Mouse (Mus musculus) mesoderm, embryonic 11.5 days (tissue): ENCODE data around the gene Trabd.

Experiments used
- DNase-seq: peaks from one replicate; pipeline ENCODE4 v3.0.0-alpha.2; 2012; ENCODE audit warnings: low read depth, low spot score

The Trabd gene

DNA sequence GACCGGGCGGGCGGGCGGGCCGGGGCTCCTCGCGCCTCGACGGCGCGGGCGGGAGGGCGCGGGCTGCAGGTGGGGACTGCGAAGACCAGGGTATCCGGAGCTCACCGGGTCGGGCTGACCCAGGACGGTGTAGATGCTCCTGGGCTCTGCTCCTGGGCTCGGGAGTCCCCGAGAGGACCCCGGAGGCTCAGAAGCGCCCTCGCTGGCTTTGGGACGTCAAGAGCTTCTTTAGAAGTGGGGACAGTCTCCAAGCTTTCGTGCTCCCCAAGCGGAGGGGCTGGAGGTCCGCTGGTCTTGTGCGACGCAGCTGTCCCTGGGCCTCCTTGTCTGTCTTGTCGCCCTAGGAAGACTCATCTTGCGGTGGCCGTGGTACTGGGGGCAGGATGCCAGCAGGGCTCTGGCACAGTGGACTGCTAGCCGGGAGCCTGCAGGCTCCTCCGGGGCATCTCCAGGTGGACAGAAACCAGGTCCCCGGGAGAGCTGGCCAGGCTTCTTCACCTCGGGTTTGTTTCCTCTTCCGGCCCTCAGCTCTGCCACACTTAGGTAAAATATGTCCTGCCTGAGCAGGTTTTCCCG lies 1.3 kb downstream of the Trabd start:
- peak; percentile 30 for DNase-seq

DNA sequence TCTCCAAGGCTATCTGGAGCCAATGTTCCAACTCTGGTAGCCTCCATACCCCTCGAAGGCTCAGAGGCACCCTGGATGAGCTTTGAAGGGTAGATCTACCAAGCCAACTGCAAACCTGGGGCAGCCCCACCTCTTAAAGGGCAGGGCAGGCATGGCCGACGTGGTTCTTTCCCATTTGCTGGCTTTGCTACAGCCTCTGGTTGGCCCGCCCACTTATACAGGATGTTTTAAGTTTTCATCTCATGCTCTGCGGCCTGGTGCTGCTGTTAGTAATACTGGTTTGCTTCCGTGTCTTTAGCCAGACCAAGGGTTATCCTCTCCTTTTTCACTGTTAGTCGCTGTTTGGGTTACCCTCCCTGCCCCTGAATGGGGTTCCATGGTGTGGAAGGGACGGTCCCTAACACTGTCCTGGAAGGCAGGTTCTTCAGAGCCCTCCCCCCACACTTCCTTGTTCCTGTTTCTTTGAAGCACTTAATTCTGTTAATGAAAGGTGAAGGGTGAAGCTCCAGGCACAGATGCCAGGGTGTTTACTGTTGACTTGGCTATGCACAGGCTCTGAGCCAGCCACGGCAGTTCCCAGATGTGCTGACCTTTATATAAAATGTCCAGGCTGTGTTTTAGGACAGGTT lies 3.4 kb downstream of the Trabd start:
- DNase-seq: no peak

DNA sequence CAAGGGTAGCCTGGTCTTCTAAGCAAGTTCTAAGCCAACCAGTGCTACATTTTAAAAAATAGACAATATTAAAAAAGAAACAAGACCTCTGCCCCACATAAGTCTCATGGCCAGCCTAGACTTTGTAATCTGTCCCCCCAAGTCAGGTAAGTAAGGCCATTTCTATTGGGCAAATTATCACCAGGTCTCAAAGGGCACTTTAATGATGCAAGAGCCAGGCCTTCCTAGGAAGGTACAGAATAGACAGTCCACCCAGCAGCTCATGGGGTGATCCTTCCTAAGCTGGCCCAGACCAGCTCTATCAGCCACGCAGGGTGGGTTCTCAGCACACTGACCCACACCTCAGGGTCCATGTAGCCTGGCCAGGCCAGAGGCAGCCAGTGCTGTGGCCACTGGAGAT lies 9.0 kb downstream of the Trabd start:
- no peak for DNase-seq

DNA sequence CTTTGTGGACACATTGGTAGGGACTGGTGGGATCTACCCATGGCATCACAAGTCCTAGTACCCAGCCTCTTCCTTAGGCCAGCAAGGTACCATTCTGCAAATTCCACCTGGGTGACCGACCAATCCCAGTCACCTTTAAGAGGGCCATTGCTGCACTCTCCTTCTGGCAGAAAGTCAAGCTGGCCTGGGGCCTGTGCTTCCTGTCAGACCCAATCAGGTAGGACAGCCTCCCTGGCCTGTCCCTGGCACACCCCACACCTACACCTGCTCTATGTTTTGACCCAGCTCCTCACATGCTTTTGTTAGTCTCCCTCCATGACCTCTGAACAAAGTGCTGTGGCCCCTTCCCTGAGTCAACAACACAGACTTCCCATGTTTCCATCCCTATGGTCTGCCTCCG lies 9.9 kb downstream of the Trabd start:
- no peak for DNase-seq

DNA sequence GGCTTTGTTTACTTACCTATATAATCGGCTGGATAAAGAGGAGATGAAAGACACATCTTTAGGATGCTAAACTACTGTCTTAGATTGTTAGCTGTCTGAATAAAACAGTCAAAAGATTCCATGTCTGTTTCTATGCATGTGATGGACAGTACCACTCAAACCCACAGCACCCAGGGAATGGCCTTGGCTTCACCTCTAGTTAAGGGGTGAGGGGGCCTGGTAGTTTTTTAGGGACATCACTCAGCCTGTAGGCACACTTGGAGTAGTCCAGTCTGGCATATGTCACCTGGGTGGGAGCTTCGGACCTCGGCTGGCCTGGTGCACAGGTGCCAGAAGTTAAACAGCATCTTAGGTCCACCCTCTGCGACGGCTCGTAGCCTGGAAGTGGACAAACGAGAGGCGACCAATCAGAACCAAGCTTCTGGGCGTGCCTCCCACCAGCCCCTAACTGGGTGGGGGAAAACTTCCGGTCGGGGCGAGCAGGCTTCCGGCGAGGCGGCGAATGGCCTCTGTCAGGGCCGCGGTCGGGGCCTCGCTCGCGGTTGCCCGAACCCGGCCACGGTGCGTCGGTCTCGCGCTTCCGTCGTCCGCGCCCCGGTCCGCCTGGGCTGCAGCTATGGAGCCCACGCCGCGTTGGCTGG lies 13.8 kb downstream of the Trabd start, which contains the start of gene Selenoo:
Gene Selenoo (plus strand): TSS at position 478 of the 641 bp plus-strand sequence.
- peak; percentile 92 for DNase-seq

DNA sequence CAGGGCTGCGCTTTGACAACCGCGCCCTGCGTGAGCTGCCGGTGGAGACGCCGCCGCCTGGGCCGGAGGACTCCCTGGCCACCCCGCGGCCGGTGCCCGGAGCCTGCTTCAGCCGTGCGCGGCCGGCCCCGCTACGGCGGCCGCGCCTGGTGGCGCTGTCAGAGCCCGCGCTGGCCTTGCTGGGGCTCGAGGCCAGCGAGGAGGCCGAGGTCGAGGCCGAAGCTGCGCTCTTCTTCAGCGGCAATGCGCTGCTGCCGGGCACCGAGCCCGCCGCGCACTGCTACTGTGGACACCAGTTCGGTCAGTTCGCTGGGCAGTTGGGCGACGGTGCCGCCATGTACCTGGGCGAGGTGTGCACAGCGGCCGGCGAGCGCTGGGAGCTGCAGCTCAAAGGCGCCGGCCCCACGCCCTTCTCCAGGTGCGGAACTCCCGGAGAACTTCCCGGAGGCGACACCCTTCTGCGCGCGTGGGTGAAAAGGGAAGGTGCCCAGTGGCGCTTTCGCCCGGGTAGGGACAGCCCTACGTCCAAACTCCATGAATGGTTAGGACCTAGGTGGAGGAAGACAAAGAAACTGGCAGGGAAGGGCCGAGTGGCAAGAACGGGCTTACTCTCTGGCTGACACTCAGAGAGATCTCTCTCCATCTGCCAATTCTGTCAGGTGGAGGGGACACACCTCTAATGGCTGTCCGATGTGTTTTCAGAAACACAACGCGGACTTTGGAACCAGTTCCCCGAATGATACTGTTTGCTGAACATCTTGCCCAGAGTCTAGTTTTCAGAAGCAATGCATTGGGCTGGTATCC lies 14.5 kb downstream of the Trabd start:
- DNase-seq: no peak

DNA sequence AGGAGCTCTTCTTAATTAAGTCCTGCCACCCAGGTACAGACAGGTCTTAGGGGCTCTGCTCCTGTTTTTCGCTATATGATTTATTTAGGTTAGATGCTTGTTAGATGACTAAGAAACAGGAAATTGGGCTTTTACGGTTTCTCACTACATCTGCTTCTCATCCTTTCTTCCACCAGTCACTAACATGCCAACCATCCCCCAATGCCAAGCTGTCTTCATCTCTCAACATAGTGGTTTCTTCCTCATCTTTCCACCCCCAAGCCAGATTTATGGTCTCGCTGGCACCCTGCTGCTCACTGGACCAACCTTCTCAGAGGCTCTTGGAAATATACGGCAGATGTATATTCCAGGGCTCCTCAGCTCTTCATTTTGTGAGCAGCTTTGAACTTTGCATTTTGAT lies 15.7 kb downstream of the Trabd start:
- DNase-seq: no peak

DNA sequence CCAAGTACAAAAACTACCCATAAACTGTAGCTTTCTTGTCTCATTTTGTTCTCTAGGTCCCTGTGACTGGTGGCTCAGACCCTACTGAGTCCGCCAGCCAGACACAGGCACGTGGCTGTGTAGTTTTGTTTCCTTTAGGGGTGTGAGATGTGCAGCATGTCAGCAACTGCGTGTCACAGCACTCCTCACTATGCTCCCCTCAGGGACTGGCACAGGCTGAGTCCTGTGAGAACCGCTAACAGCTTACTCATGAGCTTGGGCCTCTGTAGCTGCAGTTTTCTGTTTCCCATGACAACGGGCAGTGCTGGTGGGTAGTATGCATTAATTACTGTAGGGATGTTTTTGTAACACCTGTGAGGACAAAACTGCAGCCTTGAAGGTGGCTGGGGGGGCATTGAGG lies 17.3 kb downstream of the Trabd start:
- DNase-seq: no peak

DNA sequence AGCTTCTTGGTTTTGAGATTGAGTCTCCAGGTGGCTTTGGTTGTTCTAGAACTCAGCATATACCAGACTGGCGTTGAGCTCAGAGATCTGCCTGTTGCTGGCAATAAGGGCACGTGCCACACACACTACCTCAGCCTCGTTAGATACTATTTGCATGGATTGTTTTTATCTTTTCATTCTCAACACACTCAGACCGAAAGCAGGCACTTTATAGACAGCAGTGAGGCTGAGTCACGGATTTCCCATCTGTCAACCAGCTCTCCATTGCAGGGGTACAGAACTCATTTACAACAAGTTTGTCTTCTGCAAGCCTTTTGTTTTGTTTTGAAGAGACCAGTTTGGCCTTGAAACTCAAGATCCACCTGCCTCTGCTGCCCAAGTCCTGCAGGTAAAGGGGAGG lies 22.5 kb downstream of the Trabd start:
- DNase-seq: no peak

DNA sequence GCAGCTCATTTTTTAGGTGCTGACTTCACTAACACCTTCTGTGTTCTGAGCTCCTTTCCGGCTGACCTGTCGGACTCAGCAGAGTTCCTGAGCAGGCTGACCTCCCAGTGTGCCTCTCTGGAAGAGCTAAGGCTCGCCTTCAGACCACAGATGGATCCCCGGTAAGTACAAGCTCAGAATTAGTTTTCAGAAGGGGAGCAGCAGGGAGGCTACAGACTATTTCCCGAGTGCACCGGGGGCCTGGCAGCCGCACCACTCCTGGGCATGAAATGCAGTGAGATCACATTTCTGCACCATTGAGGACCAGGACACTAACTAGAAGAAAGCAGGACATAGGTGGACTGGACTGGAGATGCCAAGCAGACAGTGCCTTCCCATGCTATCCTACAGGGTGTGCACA lies 23.7 kb downstream of the Trabd start:
- DNase-seq: no peak

DNA sequence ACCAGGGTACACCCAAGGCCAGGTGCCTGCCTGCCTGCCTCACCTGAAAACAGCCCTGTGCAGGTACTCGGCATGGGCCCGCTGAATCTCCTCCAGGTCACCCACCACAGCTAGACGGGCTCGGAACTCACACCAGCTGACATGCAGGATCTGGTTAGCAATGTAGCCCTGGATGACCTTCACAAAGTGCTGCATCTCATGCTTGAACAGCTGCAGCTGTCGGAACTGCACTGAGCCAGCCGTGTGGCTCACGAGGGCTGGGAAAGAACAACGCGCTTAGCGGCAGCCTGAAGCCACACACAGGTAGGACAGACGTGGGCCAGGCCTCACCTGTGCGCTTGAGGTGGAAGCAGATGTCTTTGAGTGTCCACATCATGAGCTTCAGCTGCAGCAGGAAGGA lies 25.9 kb downstream of the Trabd start:
- no peak for DNase-seq

DNA sequence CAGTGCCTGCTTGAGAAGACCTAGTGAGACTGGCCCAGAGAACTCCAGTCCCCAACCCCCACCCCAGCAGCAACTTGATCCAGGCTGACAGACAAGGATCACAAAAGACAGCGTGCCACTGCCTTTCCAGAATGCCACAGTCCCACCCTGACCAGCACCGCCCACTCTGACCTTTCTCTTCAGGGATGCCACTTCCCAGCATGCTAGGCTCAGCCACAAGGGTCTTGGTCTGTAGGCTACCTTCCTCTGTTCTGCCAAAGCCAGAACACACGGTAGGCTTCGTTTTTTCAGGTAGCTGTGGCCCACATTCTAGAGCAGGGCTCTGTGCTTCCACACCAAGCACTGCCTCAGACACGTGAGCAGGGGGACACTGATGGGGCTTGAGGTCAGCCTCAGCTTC lies 27.7 kb downstream of the Trabd start:
- no peak for DNase-seq

DNA sequence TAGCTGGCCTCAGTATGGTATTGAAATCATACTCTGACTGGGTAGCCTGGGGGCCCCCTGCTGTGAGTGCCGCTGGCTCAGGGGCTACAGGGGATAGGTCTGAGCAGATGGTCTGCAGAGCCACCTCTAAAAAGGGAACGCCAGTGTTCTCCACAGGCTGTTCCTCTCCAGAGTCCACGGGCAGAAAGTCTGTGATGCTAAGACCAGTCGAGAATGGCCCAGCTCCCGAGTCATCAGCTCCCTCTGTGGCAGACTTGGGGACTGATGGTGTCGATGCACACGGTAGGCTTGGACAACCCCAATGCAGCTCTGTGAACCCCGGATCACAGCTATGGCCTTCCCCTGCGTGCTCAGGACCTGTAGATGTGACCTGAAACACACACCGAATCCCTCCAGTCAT lies 29.0 kb downstream of the Trabd start:
- no peak for DNase-seq

DNA sequence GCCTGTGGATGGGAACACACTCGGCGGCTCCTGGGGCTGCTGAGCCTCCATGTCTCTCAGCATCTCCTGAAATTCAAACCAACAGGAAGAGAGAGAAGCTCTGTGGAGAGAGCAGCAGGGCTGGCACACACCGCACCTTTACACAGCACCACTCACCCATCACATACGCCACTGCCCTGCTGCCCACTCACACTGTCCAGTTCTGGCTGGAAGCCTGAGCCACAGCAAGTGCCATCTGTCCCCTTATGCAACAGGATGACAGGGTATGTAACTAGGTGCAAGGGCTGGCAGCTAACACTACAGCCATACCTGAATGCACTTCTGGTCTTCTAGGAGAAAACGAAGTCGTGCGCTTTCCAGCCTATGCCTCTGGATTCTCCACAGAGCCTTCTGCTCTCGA lies 29.5 kb downstream of the Trabd start:
- no peak for DNase-seq

DNA sequence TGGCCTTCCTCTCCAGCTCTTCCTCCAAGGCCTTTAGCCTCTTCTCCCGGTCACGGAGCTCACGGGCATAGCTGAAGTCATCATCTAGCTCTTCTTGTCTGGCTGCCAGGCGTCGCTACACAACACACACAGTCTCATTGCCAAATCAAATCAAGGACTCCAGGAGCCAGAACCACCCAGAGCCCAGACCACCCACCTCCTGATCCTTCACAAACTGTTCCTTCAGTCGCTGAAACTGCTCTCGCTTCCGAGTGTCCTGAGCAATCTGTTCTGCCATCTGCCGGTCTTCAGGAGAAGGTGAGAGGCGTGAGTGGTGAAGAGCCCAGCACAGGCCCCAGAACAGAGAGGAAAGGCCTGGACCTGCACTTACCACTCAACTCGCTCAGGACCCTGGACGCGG lies 31.1 kb downstream of the Trabd start:
- no peak for DNase-seq

DNA sequence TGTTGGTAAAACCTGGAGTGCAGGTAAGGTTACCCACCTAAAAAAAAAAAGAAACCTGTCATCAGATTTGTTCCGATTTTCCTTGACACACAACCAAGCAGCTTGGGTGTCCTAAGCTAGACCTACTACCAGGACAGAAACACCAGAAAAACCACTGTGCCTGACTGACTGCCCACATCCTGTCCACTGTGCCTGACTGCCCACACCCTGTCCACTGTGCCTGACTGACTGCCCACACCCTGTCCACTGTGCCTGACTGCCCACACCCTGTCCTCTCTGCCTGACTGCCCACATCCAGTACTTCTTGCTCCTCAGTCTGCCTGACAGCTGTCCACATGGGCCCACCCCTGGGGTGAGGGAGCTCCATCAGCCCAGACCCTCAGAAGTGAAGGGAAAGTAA lies 32.1 kb downstream of the Trabd start:
- DNase-seq: no peak

DNA sequence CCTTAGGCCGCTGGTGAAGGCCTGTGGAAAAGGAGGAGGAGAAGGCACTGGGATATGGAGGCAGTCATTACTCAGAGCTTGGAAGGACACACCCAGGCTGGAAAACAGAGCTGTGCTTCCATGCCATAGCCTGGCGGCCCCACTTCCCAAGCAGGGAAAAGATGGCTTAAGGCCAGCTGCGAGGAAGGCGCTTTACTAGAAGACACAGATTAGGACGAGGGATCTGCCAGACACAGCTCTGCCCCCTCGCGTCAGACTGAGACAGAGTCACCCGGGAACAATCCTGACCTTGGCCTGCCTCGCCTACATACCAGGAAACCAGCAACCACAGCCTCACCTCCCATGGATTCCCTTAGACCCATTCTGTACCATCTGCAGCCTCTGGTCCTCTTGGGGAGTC lies 35.2 kb downstream of the Trabd start:
- DNase-seq: no peak

DNA sequence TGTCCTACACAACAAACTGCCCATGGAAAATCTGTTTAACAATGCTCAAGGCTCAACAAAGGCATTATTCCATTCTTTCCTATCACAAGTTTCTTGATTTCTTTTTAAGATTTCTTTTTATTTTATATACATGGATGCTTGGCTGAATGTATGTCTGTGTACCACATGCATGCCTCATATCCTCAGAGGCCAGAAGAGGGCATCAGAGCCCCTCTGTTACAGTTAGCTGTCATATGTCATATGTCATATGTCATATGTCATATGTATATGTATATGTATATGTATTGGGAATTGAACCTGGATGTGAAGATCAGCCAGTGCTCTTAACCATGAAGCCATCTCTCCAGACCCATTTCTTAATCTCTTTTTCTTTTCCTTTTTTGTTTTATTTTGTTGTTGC lies 43.1 kb downstream of the Trabd start:
- DNase-seq: no peak

DNA sequence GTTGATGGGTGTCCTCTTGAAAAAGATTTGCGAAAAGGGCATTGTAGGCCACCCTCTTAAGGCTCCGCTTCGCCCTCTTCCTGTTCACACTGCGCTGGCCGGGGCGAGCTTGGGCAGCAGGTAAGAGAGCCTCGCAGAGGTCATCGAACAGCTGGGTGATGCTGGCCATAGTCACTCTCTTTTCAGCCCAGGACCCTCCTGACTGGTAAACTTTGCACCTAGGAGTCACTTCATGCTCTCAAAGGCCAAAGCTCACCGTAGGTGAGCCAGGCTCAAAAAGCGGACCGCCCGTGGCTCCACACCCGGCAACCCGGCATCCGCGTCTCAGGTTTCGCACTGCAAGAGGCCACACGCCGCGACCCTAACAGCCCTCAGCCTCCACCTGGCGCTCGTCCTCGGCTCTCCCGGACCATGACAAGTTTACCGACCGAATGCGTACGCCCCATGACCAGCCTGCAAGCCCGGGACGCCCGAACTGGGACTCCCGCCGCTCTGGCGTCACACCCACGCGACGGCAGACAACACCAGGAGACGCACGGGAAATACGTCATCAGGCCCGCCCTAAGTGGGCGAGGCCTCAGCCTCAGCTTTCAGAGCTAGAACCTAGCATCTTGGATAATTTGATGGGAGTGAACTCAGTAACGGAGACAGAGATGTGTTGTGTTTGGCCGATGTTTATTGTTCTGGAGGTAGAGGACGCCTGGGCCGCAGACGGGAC lies 47.9 kb downstream of the Trabd start, which contains the start of gene Tubgcp6:
Gene Tubgcp6 (minus strand): TSS at position 464 of the 718 bp plus-strand sequence.
- DNase-seq: peak; percentile 95

DNA sequence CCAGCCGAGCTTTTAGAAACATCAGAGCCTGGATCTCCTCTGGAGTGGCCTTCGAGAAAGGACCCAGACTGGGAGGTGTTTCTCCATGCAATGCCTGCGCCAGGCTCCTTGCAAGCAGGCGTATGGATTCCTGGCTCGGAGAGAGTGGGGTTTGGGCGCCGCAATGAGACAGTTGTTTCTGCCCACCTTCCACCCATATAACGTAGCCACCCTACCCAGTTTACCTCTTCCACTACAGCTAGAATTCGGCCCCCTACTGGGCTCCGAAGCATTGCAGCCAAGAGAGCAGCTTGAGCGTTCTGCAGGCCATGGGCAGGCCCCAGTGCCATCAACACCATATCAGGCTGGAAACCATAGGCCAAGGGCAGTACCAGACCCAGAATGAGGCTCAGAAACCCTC lies 48.7 kb downstream of the Trabd start:
- no peak for DNase-seq

DNA sequence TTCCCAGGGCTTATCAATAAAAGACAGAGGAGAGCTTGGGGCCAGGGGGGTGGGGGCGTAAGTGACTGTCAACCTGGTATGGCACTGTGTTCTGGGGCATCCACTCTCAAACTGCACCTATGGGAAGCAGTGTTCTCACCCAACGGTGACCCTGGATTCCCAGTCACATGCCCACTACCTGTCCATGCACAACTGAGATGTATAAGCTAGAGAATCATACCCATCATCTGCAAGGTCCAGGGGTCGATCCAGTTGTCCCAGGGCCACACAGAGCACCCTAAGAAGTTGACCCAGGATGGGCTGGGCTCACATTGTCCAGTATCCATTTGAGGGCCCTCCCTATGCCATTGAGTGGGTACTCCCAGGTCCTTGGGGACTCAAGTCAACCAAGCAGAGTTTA lies 49.4 kb downstream of the Trabd start:
- no peak for DNase-seq

DNA sequence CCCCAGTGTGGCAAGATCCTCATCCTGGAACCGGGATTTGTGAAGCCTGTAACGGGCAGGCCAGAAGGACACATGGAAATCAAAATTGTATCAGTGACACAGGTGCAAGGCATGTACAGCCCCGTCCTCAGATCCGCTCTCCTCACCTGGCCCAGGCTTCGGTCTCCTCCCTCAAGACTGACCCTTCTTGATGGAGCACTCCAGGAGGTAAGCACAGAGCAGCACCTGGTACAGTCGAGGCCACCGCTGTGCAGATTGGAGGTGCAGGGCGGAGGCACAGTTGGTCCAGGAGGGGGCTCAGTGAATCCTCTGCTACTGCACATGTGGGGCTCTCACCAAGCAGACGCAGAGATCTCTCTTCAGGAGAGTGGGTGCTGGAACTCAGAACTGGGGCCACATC lies 50.4 kb downstream of the Trabd start:
- no peak for DNase-seq
